Mouse (Mus musculus) bone marrow, adult 2 months (tissue): ENCODE measurements around the gene Sp100.

ENCODE experiments used
- CTCF ChIP-seq: fragments of 200-500 bp; IDR thresholded peaks from 2 replicates; pipeline ENCODE4 v1.5.1; 2011; ENCODE audit warnings: low read length, control low read depth; ENCODE audit not compliant: control insufficient read depth, insufficient read depth
- POLR2A ChIP-seq: fragments of 200-500 bp; IDR thresholded peaks from 2 replicates; pipeline ENCODE4 v1.6.1; 2011; ENCODE audit warnings: low read depth, mild to moderate bottlenecking, control low read depth, low read length, borderline replicate concordance; ENCODE audit not compliant: control insufficient read depth

DNA sequence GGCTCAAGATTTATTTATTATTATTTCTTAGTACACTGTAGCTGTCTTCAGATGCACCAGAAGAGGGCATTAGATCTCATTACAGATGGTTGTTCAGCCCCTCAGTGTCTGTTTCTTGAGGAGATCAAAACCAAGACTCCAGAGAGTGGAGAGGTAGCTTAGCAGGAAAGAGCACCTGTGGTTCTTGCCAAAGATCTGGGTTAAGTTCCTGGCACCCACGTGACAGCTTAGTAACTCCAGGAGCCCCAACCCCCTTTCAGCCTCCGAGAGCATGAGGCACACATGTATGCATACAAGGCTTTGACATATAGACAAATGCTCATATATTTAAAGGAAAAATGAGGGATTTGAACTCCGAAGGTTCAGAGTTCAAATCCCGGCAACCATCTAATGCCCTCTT lies 89.2 kb downstream of the Sp100 start:
- TF ChIP-seq POLR2A: no peak
- TF ChIP-seq CTCF: no peak
